Mouse (Mus musculus): ENCODE measurements at regions not wholly inside any gene's neighbourhood (a gene's known extent, or its start where the extent isn't known, plus 50 kb on each side); places are given as distances from the start of the nearest gene placed in this dataset.

DNA sequence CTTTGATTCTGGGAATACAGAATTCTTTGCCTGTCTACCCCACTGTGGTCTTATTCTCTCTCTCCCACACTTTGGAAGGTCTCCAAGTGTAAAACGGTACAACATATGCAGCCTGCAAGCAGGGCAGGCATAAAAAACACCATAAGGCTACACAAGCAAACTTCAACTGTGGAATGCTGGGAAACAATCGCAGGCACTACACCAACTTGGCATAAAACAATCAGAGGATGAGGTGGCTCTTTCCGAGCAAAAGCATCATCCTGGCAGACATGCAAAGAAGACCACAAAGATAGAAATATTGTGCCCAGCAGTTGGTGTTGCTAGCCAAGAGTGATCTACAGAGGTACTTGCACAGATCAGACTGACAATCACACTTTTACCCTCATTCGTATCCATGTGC, 88.0 kb upstream of the Galnt5 start:
- no peak for DNase-seq (ENCODE audit: low spot score in 2 of 2)

DNA sequence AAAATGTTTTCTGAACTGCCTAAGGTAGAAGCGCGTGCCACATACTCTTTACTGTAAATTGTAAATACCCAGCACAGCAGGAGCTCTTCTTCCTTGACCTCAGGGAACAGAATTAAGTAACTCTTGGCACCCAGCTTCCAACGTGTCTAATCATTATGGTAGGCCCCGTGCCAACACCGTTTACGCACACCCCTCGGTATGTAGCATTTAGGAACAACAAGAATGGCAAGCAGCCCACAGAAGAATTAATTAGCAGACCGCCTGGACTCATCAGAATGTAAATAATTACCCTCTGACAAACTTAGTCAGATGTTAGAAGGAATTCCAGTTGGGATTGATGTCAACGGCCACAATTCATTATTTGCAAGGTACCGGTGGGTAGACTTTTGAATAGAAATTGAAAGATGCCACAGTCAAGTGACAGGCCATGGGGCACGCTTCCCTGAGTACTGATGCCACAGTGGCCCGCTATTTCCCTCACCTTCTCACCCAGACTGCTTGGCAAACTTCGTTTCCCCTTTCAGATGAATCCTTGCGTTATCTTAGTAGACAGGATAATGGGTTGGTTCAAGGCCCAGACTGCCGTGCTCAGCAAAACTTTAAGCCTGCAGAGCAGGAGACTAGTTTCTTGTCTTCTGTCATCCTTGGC, 81.2 kb upstream of the Galnt5 start:
- DNase-seq (ENCODE audit: low spot score in 2 of 2): no peak

DNA sequence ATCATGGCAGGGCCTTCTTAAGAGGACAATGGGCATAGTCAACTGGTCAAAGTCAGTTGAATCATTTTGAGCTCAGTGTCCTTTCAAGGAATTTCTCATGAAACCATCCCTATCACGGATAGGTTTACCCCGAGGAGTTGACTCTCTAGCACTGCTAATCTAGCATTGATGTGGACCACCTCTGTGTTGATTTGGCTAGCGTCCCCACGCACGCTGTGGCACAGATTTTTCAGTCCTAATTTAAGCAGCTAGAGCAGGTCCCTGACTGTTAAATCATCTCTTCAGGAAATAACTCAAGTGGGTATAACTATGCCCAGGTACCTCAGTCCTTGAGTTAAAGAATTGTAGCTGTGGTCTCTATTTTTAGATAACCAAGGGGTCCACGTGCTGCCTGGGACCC, 80.0 kb upstream of the Galnt5 start:
- no peak for DNase-seq (ENCODE audit: low spot score in 2 of 2)

DNA sequence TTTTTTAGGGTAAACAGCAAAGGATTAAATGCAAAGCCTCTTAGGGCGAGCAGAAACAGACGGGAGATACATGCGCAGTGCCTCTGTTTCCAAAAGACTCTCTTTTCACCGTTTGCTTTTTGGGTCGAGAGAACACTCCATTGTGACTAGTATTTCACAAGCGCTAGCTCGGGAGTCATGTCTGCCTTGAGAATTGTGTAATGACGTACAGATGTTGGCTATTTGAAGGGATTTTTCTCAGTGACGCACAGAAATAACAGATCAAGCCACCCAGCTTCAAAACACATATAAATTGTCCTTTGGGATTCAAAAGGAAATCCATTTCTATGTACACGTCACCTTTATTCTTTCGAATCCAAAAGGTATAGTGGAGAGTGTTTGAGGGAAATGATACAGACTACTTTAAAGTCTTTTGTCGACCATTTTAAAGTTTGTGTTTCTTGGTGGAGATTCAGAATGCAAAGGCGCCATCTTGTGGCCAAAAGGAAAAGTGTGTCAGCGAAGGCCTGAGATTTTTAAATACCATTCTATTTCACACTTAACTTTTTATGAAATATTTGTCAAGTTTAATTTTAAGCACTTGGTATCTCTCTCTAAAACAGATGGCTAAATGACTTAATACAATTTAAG, 78.5 kb upstream of the Galnt5 start:
- peak in 1 of 2 experiments; percentile 6 for DNase-seq (ENCODE audit: low spot score in 2 of 2)

DNA sequence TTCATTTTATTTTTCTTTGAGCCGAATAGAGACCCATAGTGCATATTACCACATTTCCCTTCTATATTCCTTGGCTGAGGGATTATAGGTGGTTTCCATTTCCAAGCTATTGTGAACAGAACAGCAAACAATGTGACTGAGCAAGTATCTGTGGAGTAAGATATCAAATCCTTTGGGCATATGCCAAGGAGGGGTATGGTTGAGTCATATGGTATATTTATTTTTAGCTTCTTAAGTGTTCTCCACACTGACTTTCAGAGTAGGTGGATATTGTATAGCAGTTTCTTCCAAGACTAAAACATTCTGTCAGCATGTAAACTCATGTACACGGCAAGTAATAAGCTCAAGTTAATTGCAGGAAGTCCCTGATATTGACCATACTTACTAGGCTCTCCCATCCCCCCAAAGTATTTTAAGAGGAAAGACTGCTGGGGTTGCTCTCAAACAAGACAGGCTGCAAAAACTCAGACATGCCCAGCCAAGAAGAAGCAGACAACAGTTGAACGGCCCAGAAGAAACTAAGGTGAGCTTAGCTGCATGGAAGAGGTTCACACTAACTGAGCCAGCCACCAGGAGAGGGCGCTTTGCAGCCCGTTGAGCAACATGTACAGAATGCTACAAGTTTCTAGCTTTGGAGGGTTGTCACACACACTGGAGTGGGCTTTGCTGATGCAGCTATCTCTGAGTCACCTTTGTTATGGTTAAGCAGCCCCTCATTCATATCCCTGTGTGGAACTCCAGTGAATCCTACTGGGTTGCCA, 63.4 kb upstream of the Galnt5 start:
- DNase-seq (ENCODE audit: low spot score in 2 of 2): no peak

Measured in natural killer cell, adult 2 months (primary cell).